Mouse (Mus musculus) ovary, postnatal 10 days (tissue): Measurements from ENCODE around the gene Kcnd2.

Experiments used
- DNase-seq: peaks from one replicate; pipeline ENCODE4 v3.0.0; 2022; ENCODE audit warnings: low spot score

Gene Kcnd2

GRCm38 (mm10) chr6:21424202-21424785 lies 209.0 kb downstream of the Kcnd2 start:
- no peak for DNase-seq

- DNase-seq = no peak
These were observed 215.8 kb downstream of the Kcnd2 start for GRCm38 (mm10) chr6:21431120-21431519.

- DNase-seq = no peak
These were observed 249.4 kb downstream of the Kcnd2 start for GRCm38 (mm10) chr6:21464719-21465118.

GRCm38 (mm10) chr6:21471891-21472544 lies 256.7 kb downstream of the Kcnd2 start:
- DNase-seq = no peak

GRCm38 (mm10) chr6:21482714-21483113 lies 267.4 kb downstream of the Kcnd2 start:
- no peak for DNase-seq

- no peak for DNase-seq
These were observed 273.2 kb downstream of the Kcnd2 start for GRCm38 (mm10) chr6:21488536-21488935.

GRCm38 (mm10) chr6:21502921-21503320 lies 287.6 kb downstream of the Kcnd2 start:
- DNase-seq = no peak

GRCm38 (mm10) chr6:21510621-21511239 lies 295.4 kb downstream of the Kcnd2 start:
- DNase-seq = no peak

GRCm38 (mm10) chr6:21520351-21520750 lies 305.0 kb downstream of the Kcnd2 start:
- DNase-seq = no peak

- no peak for DNase-seq
These were observed 312.3 kb downstream of the Kcnd2 start for GRCm38 (mm10) chr6:21527489-21528074.

GRCm38 (mm10) chr6:21534009-21534408 lies 318.7 kb downstream of the Kcnd2 start:
- no peak for DNase-seq

GRCm38 (mm10) chr6:21534820-21535219 lies 319.5 kb downstream of the Kcnd2 start:
- no peak for DNase-seq

- no peak for DNase-seq
These were observed 336.2 kb downstream of the Kcnd2 start for GRCm38 (mm10) chr6:21551501-21551900.

- DNase-seq = no peak
These were observed 355.7 kb downstream of the Kcnd2 start for GRCm38 (mm10) chr6:21570964-21571363.

- no peak for DNase-seq
These were observed 374.9 kb downstream of the Kcnd2 start for GRCm38 (mm10) chr6:21590156-21590555.

- DNase-seq = no peak
These were observed 382.1 kb downstream of the Kcnd2 start for GRCm38 (mm10) chr6:21597424-21597823.

GRCm38 (mm10) chr6:21609381-21610059 lies 394.2 kb downstream of the Kcnd2 start:
- no peak for DNase-seq

GRCm38 (mm10) chr6:21629989-21630388 lies 414.7 kb downstream of the Kcnd2 start:
- no peak for DNase-seq

GRCm38 (mm10) chr6:21655681-21656080 lies 440.4 kb downstream of the Kcnd2 start:
- no peak for DNase-seq

- no peak for DNase-seq
These were observed 448.8 kb downstream of the Kcnd2 start for GRCm38 (mm10) chr6:21664135-21664534.

- DNase-seq = no peak
These were observed 449.3 kb downstream of the Kcnd2 start for GRCm38 (mm10) chr6:21664638-21665037.

- no peak for DNase-seq
These were observed 468.9 kb downstream of the Kcnd2 start for GRCm38 (mm10) chr6:21684252-21684651.

- no peak for DNase-seq
These were observed 471.1 kb downstream of the Kcnd2 start for GRCm38 (mm10) chr6:21686388-21686787.
